Mouse (Mus musculus) limb, embryonic 13.5 days (tissue): ENCODE measurements around the gene Arhgap33. TPM values are rescaled to one million over a fixed set of nuclear protein-coding genes. Genes with fewer than 3 reads are reported as not detected.

ENCODE experiments used
- ATAC-seq: fragments of 200-750 bp; cut with Nextera tagmentation; 2 replicates; pipeline ENCODE4 v1.8.0; 2017; ENCODE audit warnings: low read depth, moderate number of reproducible peaks, moderate TSS enrichment; ENCODE audit not compliant: low FRiP score
- H3K27ac ChIP-seq: fragments of 300-500 bp; sonication (generic); 2 replicates; pipeline ENCODE4 v1.5.1; 2015; ENCODE audit warnings: inconsistent platforms, mild to moderate bottlenecking, moderate library complexity
- H3K27me3 ChIP-seq: fragments of 300-500 bp; sonication (generic); 2 replicates; pipeline ENCODE4 v1.6.1; 2015; ENCODE audit warnings: mild to moderate bottlenecking, inconsistent platforms
- H3K36me3 ChIP-seq: fragments of 300-500 bp; sonication (generic); 2 replicates; pipeline ENCODE4 v1.6.1; 2015; ENCODE audit warnings: inconsistent platforms, mild to moderate bottlenecking, moderate library complexity
- H3K4me1 ChIP-seq: fragments of 300-500 bp; sonication (generic); 2 replicates; pipeline ENCODE4 v1.6.1; 2015; ENCODE audit warnings: inconsistent platforms
- H3K4me2 ChIP-seq: fragments of 300-500 bp; sonication (generic); replicated peaks from 2 replicates; pipeline ENCODE4 v1.6.1; 2015; ENCODE audit warnings: inconsistent platforms, mild to moderate bottlenecking, moderate library complexity
- H3K4me3 ChIP-seq: fragments of 300-500 bp; sonication (generic); 2 replicates; pipeline ENCODE4 v1.5.1; 2015; ENCODE audit warnings: moderate library complexity, mild to moderate bottlenecking, inconsistent platforms
- H3K9ac ChIP-seq: fragments of 300-500 bp; sonication (generic); 2 replicates; pipeline ENCODE4 v1.6.1; 2015; ENCODE audit warnings: mild to moderate bottlenecking, inconsistent platforms
- H3K9me3 ChIP-seq: fragments of 300-500 bp; sonication (generic); 2 replicates; pipeline ENCODE4 v1.6.1; 2016; ENCODE audit warnings: inconsistent platforms
- WGBS: fragments of 180-500 bp; shearing (Covaris S2); methylation state at CpG from one replicate; pipeline ENCODE4 v1.1.7; 2015; 5-methylcytosine and 5-hydroxymethylcytosine counted together
- polyA plus RNA-seq: library from polyadenylated mRNA; unstranded; fragments of >200 nt; fragmentation: Nextera tagmentation; extraction: Ambion mirVana; gene quantifications from 2 replicates; pipeline ENCODE4 v1.2.1, GENCODE M21; 2015

The Arhgap33 gene
- polyA plus RNA-seq, 1 experiment from 2014 or later = 11.6 TPM

DNA sequence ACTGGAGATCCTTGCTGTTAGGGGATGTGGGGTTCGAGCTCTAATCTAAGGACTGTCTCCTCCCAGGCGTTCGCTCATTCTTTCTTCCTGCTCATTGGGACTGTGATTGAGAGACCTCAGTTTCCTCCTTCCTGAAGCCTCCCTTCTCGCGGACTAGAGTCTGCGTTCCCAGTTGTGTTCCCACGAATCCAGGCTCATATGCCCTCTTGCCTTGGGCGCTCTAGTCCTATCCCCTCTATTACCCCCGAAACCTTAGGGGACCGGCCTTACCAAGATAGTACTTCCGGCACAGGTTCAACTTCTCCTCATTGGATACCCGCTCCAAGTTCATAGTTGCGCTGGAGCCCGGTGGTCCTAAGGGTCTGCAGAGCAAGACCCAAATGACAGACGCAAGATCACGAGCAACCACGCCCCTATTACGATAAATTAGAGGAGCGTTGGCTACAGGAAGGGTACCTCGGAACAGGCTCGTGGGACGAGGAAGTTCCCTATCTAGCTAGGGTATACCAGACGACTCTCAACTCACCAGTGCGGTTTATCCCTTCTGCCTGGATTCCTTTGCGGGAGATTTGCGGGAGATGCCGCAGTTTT lies 27.8 kb upstream of the Arhgap33 start:
- Histone ChIP-seq H3K27me3 (no peaks in the 10 kb centered on the region), H3K4me1 (peaks cover 37% of the 10 kb centered on the region), H3K27ac (peak overlapping the region; percentile 73; the same call in 1 of the 2 replicates), H3K4me3 (peak overlapping the region; percentile 74), H3K4me2 (peak overlapping the region; percentile 82), H3K9me3 (no peaks in the 10 kb centered on the region), H3K36me3 (peaks cover 28% of the 10 kb centered on the region), H3K9ac (peak overlapping the region; percentile 81)
- ATAC-seq = no peak; the same call in 1 of the 2 replicates
- WGBS = 1% methylated on average over 27 of the region's 27 CpGs

DNA sequence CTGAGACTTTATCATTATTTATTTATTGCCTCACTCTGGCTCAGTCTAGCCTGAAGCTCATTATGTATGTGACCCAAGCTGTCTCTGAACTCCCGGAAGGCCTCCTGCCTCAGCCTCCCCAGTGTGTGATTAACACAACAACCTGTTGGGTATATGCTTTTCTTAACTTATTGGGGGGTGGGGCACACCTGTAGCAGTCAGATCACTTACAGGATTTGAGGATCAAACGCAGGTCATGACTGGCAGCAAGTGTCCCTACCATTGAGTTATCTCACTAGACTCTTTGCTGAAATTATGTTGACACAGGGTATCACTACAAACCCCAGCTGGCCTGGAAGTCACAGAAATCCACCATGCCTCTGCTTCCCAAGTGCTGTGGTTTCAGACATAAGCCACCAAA lies 25.4 kb upstream of the Arhgap33 start:
- 62% methylated on average over 2 of the region's 2 CpGs for WGBS
- H3K4me1 ChIP-seq = peaks cover 37% of the 10 kb centered on the region

DNA sequence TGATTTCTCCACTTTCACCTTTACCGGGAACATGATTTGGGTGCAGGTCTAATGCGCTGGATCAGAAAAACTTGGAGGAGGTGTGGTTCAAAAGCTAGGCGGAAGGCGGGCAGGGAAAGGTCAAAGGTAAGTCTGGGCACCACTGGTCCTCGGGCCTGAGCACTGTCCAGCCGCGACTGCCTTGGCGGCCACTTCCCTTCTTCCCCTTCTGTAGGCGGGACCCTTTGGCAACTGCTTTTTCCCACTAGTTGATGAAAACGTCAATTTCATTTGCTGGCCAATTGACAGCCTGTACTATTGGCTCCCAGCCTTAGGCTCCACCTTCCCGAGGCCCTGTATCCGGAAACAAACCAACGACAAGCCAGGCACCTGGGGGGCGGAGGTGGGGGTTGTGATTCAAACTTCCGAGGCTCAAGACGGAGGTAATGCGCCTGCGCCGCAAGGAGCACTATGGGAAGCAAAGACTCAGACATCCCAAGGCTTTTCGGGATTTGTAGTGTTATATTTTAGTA lies 24.6 kb upstream of the Arhgap33 start, which contains the start of gene Lin37:
Gene Lin37 (minus strand): TSS at position 396 of the 512 bp plus-strand sequence.
- no peaks in the 10 kb centered on the region for H3K27me3 ChIP-seq
- H3K4me3 ChIP-seq = peak within 1 kb of the TSS; percentile 68
- no peaks in the 10 kb centered on the region for H3K9me3 ChIP-seq
- H3K27ac ChIP-seq = no peak within 1 kb of the TSS; the same call in 1 of the 2 replicates
- peak within 1 kb of the TSS; percentile 96 for H3K4me2 ChIP-seq
- peak; percentile 90 for ATAC-seq
- H3K4me1 ChIP-seq = peaks cover 37% of the 10 kb centered on the region
- WGBS = under 1% methylated on average over 20 of the region's 20 CpGs
- peak within 1 kb of the TSS; percentile 78 for H3K9ac ChIP-seq
- H3K36me3 ChIP-seq = peaks cover 30% of the 10 kb centered on the region

More for the DNA sequence above, 25.4 kb upstream of the Arhgap33 start:
- no peak overlapping the region for H3K4me3 ChIP-seq
- no peaks in the 10 kb centered on the region for H3K9me3 ChIP-seq
- H3K9ac ChIP-seq = no peak overlapping the region
- no peak for ATAC-seq
- H3K36me3 ChIP-seq = peaks cover 27% of the 10 kb centered on the region
- H3K27ac ChIP-seq = no peak overlapping the region
- H3K4me2 ChIP-seq = peak overlapping the region; percentile 96
- no peaks in the 10 kb centered on the region for H3K27me3 ChIP-seq

DNA sequence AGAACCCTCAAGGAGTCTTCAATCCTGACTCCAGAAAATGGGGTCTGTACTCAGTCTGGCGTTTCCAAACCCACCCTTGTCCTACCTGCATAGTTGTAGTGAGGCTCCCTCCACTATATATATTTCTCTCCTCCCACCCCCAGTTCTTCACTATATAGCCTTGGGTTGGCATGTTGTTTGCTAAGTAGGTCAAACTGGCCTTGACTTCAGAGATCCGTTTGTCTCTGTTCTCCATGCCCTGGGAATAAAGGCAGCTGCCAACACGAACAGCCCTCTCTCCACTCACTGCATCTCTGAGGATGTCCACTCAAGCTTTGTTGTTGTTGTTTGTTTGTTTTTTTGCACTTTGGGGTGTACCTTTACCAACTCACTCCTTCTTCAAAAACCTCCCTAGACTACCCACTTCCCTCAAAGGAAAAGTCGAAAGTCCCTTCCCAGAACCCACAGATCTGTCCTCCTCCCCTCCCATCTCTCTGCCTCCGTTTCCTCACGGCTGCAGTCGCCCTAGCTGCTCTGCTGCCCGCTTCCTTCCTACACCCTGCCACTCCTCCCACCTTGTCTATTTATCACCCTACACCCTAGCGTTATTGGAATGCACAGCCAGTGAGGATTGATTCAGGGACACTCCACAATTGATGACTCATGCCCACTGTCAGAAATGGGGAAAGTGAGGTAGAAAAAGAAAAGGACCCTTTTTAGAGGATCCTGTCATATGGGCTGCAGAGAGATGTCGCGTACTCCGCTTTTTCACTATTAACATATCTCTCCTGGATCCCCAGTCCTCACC lies 24.0 kb upstream of the Arhgap33 start:
- Histone ChIP-seq H3K4me2 (peak overlapping the region; percentile 96), H3K9ac (peak overlapping the region; percentile 78), H3K27ac (no peak overlapping the region; the same call in 1 of the 2 replicates), H3K4me1 (peaks cover 35% of the 10 kb centered on the region), H3K4me3 (peak overlapping the region; percentile 68), H3K36me3 (peaks cover 36% of the 10 kb centered on the region), H3K27me3 (no peaks in the 10 kb centered on the region), H3K9me3 (no peaks in the 10 kb centered on the region)
- 14% methylated on average over 12 of the region's 12 CpGs for WGBS
- no peak for ATAC-seq

DNA sequence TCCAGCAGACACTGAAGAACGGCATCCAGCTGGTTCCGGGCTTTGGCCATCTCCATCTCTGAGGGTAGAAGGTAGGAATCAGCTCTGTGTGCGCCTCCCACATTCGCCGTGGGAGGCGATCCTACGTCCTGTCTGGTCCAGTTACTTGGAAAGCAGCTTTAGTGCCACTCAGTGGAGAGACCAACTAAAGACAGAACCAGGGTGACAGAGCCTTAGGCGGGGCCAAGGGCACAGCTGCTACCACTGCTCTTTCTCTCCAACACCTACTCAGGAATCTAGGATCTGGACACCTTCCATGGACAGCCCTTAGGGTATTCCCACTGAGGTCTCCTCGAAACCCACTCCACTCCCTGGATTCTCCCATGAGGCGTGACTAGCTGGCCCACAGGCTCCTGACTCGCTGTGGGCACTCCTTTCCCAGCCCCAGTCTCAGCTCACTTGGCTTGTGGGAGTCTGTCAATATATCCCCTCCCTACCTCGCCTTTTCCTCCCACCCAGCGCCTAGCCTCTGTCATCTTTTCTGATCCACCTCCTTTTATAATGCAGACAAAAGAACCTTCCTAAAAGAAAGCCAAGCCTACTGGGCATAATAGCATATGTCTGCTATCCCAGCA lies 23.1 kb upstream of the Arhgap33 start:
- peak overlapping the region; percentile 96 for H3K4me2 ChIP-seq
- H3K9ac ChIP-seq = peak overlapping the region; percentile 78
- WGBS = 91% methylated on average over 13 of the region's 13 CpGs
- ATAC-seq = no peak
- peak overlapping the region; percentile 68 for H3K4me3 ChIP-seq
- H3K4me1 ChIP-seq = peaks cover 41% of the 10 kb centered on the region
- no peaks in the 10 kb centered on the region for H3K27me3 ChIP-seq
- H3K36me3 ChIP-seq = peaks cover 36% of the 10 kb centered on the region
- H3K27ac ChIP-seq = no peak overlapping the region
- H3K9me3 ChIP-seq = no peaks in the 10 kb centered on the region

DNA sequence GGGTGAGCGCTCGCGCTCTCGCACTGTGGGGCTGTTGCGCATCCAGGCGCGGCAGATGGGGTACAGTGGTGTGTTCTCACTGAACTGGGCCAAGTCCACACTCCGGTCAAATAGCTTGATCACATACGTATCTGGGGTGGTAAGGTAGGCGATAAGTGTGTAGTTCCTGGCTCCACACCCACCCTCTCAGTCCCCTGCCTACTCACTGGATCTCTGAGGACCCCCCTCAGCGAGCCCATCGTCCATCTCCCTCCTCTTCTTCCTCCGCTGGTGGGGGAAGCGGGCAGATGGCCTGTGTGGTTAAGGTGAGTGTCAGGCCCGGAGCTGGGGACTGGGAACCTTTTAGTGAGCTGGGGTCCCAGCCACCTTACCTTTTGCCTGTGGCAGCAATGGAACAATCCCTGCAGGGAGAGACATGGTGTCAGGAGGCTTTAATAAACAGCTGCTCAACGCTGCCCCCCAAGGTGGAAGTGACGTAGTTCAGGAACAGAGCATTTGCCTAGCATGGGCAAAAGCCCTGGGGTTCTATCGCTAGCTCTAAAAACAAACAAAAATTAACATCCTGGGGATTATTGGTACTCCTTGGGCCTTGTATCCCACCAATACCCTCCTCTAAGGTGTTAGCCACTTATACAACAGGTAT lies 22.2 kb upstream of the Arhgap33 start:
- ATAC-seq = no peak
- H3K9me3 ChIP-seq = no peaks in the 10 kb centered on the region
- H3K27ac ChIP-seq = no peak overlapping the region
- peaks cover 36% of the 10 kb centered on the region for H3K36me3 ChIP-seq
- no peak overlapping the region for H3K4me3 ChIP-seq
- peaks cover 46% of the 10 kb centered on the region for H3K4me1 ChIP-seq
- no peaks in the 10 kb centered on the region for H3K27me3 ChIP-seq
- no peak overlapping the region for H3K9ac ChIP-seq
- WGBS = 93% methylated on average over 18 of the region's 18 CpGs
- no peak overlapping the region for H3K4me2 ChIP-seq

DNA sequence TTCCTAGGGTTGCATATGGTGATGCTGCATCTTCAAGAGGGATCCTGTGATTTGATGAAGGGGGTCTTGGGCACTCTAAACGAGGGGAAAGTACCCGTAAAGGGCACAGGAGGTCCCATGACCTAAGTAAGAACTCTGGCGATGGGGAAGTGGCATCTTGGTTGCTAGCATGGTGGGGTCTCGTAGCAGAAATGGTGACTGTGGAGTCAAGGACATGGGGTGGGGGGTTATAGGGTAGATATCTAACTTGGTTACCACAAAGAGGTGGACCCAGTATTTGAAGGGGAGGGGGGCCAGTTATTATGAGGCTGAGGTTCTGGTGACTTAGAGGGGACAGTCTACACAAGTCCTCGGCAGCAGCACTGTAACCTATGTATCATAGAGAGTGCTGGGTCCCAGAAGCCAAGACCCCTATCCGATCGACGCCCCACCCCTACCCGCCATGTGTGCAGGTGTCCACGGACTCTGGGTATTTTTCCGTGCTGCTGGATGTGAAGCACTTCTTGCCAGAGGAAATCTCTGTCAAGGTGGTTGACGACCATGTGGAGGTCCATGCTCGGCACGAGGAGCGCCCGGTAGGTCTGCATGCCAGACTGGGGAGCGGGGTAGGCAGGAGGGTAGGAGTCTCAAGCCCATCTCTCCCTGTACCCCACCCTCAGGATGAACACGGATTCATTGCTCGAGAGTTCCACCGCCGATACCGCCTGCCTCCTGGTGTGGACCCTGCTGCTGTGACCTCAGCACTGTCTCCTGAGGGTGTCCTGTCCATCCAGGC lies 19.1 kb upstream of the Arhgap33 start:
- Histone ChIP-seq H3K27ac (peak overlapping the region; percentile 95; the same call in 1 of the 2 replicates), H3K9me3 (no peaks in the 10 kb centered on the region), H3K4me1 (peaks cover 36% of the 10 kb centered on the region), H3K36me3 (peaks cover 42% of the 10 kb centered on the region), H3K9ac (peak overlapping the region; percentile 77), H3K4me2 (peak overlapping the region; percentile 94), H3K4me3 (peak overlapping the region; percentile 68), H3K27me3 (no peaks in the 10 kb centered on the region)
- ATAC-seq = no peak
- 84% methylated on average over 22 of the region's 22 CpGs for WGBS

DNA sequence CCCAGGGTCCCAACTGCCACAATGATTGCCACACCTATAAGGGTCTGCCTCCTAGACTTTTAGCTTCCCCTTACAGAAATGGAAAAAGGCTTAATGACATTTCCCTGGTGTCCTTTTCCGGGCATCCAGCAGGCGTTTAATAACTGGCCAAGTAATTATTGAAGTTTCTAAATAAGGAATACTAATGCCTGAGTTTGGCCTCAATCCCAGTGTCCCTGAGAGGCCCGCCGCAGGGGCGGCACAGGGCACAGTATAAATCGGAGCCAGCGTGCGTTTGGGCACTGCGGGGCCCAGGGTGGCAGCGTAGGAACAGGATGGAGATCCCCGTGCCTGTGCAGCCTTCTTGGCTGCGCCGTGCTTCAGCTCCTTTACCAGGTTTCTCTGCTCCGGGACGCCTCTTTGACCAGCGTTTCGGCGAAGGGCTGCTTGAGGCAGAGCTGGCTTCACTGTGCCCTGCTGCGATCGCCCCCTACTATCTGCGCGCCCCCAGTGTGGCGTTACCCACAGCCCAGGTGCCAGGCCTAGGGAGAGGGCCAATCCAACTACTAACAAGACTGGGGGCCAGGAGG lies 18.2 kb upstream of the Arhgap33 start:
- no peaks in the 10 kb centered on the region for H3K27me3 ChIP-seq
- H3K9ac ChIP-seq = peak overlapping the region; percentile 77
- H3K36me3 ChIP-seq = peaks cover 51% of the 10 kb centered on the region
- peak overlapping the region; percentile 94 for H3K4me2 ChIP-seq
- H3K4me3 ChIP-seq = peak overlapping the region; percentile 68
- H3K9me3 ChIP-seq = no peaks in the 10 kb centered on the region
- ATAC-seq = no peak
- H3K27ac ChIP-seq = peak overlapping the region; percentile 95
- peaks cover 27% of the 10 kb centered on the region for H3K4me1 ChIP-seq
- WGBS = 5% methylated on average over 23 of the region's 23 CpGs

DNA sequence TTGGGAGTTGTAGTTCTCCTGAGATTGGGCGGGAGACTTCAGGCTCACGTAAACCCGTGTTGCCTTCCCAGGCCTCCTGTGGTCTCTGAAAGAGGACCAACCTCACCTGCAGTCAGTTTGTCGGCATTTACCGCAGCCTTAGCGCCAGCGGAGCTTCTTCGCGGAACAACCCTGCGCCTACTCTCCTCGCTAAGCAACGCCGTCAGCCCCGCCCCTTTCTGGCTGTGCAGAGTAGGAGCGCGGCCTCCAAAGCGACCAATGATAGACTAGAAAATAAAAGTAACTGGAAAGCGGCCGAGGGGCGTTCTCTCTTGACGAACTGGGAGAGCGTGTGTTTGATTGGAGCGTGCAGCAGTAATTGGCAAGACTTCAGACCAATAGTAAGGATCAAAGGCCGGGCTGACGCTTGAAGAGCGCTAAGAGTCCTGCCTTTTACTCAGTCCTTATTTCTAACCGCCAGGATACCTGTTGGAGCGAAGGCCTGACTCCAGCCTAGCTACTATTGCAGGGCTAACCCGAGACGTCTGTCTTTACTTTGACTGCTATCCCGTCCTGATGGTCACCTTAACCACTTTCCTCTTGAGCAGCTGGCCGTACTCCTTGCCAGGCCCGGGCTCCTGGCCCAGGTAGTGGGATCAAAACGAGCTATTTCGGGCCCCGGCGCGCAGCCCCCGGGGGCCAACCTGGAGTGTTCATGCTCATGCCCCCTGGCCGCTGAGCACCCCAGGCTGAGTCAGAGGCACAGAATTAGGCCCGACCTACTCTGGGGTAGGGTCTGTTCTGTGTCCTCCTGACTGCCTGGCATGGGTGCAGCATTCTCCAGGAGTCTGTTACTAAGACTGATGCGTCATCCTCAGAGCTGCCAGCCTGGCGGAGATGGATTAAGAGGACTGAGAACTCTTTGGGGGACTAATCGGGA lies 17.5 kb upstream of the Arhgap33 start, which contains the start of the genes Hspb6 and Proser3:
Gene Hspb6 (plus strand): TSS at position 77 of the 919 bp plus-strand sequence.
Gene Proser3 (minus strand): TSS at position 198 of the 919 bp plus-strand sequence.
- peak within 1 kb of the TSS; percentile 68 for H3K4me3 ChIP-seq
- no peaks in the 10 kb centered on the region for H3K9me3 ChIP-seq
- H3K27ac ChIP-seq = peak within 1 kb of the TSS; percentile 95
- no peaks in the 10 kb centered on the region for H3K27me3 ChIP-seq
- H3K36me3 ChIP-seq = peaks cover 56% of the 10 kb centered on the region
- peak within 1 kb of the TSS; percentile 94 for H3K4me2 ChIP-seq
- peak within 1 kb of the TSS; percentile 77 for H3K9ac ChIP-seq
- H3K4me1 ChIP-seq = peaks cover 23% of the 10 kb centered on the region
- peak; percentile 95 for ATAC-seq
- under 1% methylated on average over 44 of the region's 44 CpGs for WGBS
